Mouse (Mus musculus) forebrain, embryonic 16.5 days (tissue): ENCODE results near the gene Smyd4. TPM values are rescaled to one million over a fixed set of nuclear protein-coding genes. Genes with fewer than 3 reads are reported as not detected.
A peak's percentile ranks its signal among the peaks of the same experiment; 100 is the strongest.
"Not testable (repeated sequence)": the region's sequence is repeated elsewhere in the genome, so short reads cannot be mapped to it uniquely, and the experiment has no call there.

Experiments
- ATAC-seq: fragments of 200-750 bp; cut with Nextera tagmentation; 2 replicates; pipeline ENCODE4 v1.8.0; 2017; ENCODE audit warnings: mild to moderate bottlenecking, moderate library complexity
- H3K27ac ChIP-seq: fragments of 300-500 bp; sonication (generic); 2 replicates; pipeline ENCODE4 v1.5.1; 2014; ENCODE audit warnings: low read length, control low read depth
- H3K27me3 ChIP-seq: fragments of 300-500 bp; sonication (generic); replicated peaks from 2 replicates; pipeline ENCODE4 v1.6.1; 2014; ENCODE audit warnings: low read length; ENCODE audit not compliant: control insufficient read depth, insufficient read depth
- H3K36me3 ChIP-seq: fragments of 300-500 bp; sonication (generic); 2 replicates; pipeline ENCODE4 v1.6.1; 2014; ENCODE audit not compliant: control insufficient read depth, insufficient read depth
- H3K4me1 ChIP-seq: fragments of 300-500 bp; sonication (generic); replicated peaks from 2 replicates; pipeline ENCODE4 v1.6.1; 2014; ENCODE audit warnings: low read length; ENCODE audit not compliant: control insufficient read depth, insufficient read depth
- H3K4me2 ChIP-seq: fragments of 300-500 bp; sonication (generic); 2 replicates; pipeline ENCODE4 v1.6.1; 2014; ENCODE audit warnings: mild to moderate bottlenecking, low read length, control low read depth
- H3K4me3 ChIP-seq: fragments of 300-500 bp; sonication (generic); replicated peaks from 2 replicates; pipeline ENCODE4 v1.5.1; 2014; ENCODE audit warnings: mild to moderate bottlenecking, low read length, control low read depth
- H3K9ac ChIP-seq: fragments of 300-500 bp; sonication (generic); replicated peaks from 2 replicates; pipeline ENCODE4 v1.6.1; 2014; ENCODE audit warnings: low read depth, low read length, control low read depth
- H3K9me3 ChIP-seq: fragments of 300-500 bp; sonication (generic); 2 replicates; pipeline ENCODE4 v1.6.1; 2016; ENCODE audit warnings: low read length; ENCODE audit not compliant: control insufficient read depth
- WGBS: fragments of 180-500 bp; shearing (Covaris S2); extraction: QIAGEN DNeasy Blood & Tissue Kit; methylation state at CpG from one replicate; pipeline ENCODE4 v1.1.7; 2014; 5-methylcytosine and 5-hydroxymethylcytosine counted together
- polyA plus RNA-seq: library from polyadenylated mRNA; unstranded; fragments of >200 nt; fragmentation: Nextera tagmentation; extraction: Ambion mirVana; gene quantifications from 2 replicates; pipeline ENCODE4 v1.2.1, GENCODE M21; 2015

Gene Smyd4
- polyA plus RNA-seq, 1 experiment from 2014 or later: 19.0 TPM

DNA sequence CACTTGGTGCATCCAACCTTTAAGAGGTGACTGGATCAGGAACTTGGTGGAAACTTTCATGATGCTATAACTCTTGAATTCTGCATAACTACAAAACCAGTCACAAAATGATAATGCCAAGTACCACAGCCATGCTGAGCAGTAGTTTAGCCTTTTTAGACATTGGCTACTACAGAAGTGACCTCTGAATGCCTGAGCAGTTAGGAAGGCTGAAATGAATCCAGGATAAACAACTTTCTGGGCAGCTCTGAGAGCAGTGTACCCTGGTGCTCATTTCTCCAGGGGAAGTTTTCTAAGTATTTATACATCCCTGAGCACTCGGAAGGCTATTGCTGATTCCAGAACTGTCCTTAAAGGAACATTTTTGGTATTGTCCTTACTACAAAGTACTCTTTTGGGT is 7.2 kb downstream of the Smyd4 start:
- Histone ChIP-seq H3K4me2 (no peak overlapping the region), H3K9ac (no peak overlapping the region), H3K27ac (no peak overlapping the region), H3K4me3 (no peak overlapping the region), H3K27me3 (no peaks in the 10 kb centered on the region), H3K36me3 (no peaks in the 10 kb centered on the region), H3K4me1 (no peaks in the 10 kb centered on the region), H3K9me3 (no peaks in the 10 kb centered on the region)
- WGBS: 95% methylated on average over 1 of the region's 1 CpGs
- ATAC-seq: no peak

DNA sequence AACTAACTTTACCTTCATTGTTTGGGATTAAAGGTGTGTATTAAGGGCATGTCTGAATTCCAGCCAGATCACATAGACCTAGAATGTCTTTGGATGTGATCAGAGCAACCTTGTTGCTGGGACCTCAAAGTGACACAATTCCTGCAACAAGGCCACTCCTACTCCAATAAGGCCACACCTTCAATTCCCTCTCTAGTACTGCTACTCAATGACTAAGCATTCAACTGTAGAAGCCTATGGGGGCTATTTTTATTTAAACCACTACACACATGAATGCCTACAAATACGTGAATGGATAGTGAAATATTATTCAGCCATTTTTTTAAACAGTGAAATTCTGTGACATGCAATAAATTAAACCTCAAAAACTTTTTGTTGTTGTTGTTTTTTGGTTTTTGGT is 28.9 kb downstream of the Smyd4 start:
- H3K36me3 ChIP-seq: no peaks in the 10 kb centered on the region
- no peak overlapping the region for H3K9ac ChIP-seq
- H3K4me2 ChIP-seq: no peak overlapping the region
- no peak overlapping the region for H3K27ac ChIP-seq
- no peak for ATAC-seq
- no peaks in the 10 kb centered on the region for H3K27me3 ChIP-seq
- H3K4me1 ChIP-seq: no peaks in the 10 kb centered on the region
- no peaks in the 10 kb centered on the region for H3K9me3 ChIP-seq
- H3K4me3 ChIP-seq: no peak overlapping the region
- WGBS: 85% methylated on average over 1 of the region's 1 CpGs

DNA sequence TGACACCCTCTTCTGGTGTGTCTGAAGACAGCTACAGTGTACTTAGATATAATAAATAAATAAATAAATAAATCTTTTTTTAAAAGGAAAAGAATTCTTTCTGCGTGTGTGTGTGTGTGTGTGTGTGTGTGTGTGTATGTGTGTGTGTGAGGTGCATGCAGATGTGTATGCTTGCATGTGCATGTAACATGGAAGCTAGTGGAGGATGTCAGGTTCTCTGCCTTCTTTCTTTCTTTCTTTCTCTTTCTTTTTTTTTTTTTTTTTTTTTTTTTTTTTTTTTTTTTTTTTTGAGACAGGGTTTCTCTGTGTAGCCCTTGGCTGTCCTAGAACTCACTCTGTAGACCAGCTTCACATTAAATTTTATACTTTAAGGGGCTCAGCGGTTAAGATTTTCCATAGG is 30.6 kb downstream of the Smyd4 start:
- not testable (repeated sequence) for ATAC-seq, H3K9me3 ChIP-seq, H3K4me3 ChIP-seq, H3K27ac ChIP-seq, H3K4me2 ChIP-seq, H3K4me1 ChIP-seq, H3K36me3 ChIP-seq, H3K27me3 ChIP-seq, H3K9ac ChIP-seq
- 93% methylated on average over 2 of the region's 2 CpGs for WGBS

DNA sequence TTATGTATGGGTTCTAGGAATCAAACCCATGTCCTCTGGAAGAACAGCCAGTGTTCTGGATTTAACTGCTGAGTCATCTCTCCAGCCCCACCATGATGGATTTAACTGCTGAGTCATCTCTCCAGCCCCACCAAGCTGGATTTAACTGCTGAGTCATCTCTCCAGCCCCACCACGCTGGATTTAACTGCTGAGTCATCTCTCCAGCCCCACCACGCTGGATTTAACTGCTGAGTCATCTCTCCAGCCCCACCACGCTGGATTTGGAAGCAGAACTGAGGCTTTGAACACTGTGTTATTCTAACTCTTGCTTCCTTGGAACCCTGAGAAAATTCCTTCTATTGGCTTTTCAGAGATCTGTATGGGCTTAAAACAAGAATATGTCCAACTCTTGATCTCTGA is 35.3 kb downstream of the Smyd4 start:
- not testable (repeated sequence) for H3K27me3 ChIP-seq

DNA sequence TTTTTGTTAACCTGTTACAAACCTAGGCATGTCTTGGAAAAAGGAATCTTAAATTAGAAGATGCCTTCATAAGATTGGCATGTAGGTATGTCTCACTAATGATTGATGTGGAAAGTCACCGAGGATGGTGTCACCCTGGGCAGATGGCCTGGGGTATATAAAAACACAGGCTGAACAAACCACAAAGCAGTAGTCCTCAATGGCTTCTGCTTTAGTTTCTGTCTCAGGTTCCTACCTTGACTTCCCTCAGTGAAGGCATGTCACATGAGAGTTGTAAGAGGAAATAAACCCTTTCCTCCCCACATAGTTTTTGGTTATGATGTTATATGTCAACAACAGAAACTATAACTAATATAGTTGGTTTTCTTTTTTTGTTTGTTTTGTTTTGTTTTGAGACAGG is 47.4 kb downstream of the Smyd4 start:
- Histone ChIP-seq H3K27me3 (no peaks in the 10 kb centered on the region), H3K9ac (no peak overlapping the region), H3K4me1 (peaks cover 2% of the 10 kb centered on the region), H3K4me2 (no peak overlapping the region), H3K9me3 (no peaks in the 10 kb centered on the region), H3K4me3 (no peak overlapping the region), H3K36me3 (no peaks in the 10 kb centered on the region), H3K27ac (no peak overlapping the region)
- WGBS: 88% methylated on average over 1 of the region's 1 CpGs
- ATAC-seq: no peak

More for the DNA sequence above, 35.3 kb downstream of the Smyd4 start:
- not testable (repeated sequence) for H3K36me3 ChIP-seq, H3K4me3 ChIP-seq, H3K4me1 ChIP-seq, ATAC-seq, H3K4me2 ChIP-seq, H3K27ac ChIP-seq, H3K9me3 ChIP-seq, H3K9ac ChIP-seq
- WGBS: 66% methylated on average over 3 of the region's 3 CpGs

DNA sequence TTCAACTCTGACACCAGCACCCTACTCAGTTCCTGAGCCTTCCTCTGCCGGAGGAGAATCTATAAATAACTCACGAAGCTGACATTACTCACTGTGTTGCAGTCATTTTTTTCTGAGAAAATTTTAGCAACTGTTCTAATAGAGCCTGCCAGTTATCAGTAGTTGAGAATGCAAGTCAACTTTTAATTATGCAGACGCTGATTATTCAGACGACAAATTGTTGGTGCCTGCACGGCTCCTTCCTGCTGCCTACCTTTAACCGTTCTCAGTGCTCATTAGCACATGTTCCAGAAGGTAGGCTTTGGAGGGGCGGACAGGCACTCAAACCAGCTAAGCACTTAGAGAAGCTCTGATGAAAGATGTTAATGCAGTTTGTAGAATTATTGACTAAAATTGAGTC is 49.2 kb downstream of the Smyd4 start:
- H3K4me1 ChIP-seq: peaks cover 2% of the 10 kb centered on the region
- no peaks in the 10 kb centered on the region for H3K9me3 ChIP-seq
- peak overlapping the region; percentile 57 for H3K27ac ChIP-seq
- no peaks in the 10 kb centered on the region for H3K27me3 ChIP-seq
- no peak overlapping the region for H3K4me3 ChIP-seq
- WGBS: 48% methylated on average over 7 of the region's 7 CpGs
- H3K36me3 ChIP-seq: no peaks in the 10 kb centered on the region
- H3K9ac ChIP-seq: no peak overlapping the region
- H3K4me2 ChIP-seq: no peak overlapping the region
- peak; percentile 66 for ATAC-seq

DNA sequence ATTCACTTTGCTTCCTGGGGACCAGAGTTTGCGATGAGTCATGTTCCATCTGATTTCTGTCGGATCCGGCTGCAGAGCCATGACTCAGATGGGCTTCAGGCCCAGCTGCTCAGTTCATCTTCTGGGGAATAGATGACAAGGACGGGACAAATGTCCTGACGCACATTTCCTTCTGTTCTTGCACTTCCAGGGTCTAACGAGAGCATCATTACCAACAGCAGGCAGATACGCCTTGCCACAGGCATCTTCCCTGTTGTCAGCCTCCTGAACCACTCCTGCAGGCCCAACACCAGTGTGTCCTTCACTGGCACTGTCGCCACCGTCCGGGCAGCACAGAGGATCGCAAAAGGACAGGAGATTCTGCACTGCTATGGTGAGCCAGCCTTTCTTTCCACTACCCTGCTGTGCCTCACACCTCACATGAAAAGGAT is 51.2 kb downstream of the Smyd4 start:
- Histone ChIP-seq H3K4me2 (no peak overlapping the region), H3K9me3 (no peaks in the 10 kb centered on the region), H3K4me3 (no peak overlapping the region), H3K4me1 (peaks cover 2% of the 10 kb centered on the region), H3K9ac (no peak overlapping the region), H3K36me3 (no peaks in the 10 kb centered on the region), H3K27ac (no peak overlapping the region; the same call in 1 of the 2 replicates), H3K27me3 (no peaks in the 10 kb centered on the region)
- 86% methylated on average over 11 of the region's 11 CpGs for WGBS
- no peak for ATAC-seq

DNA sequence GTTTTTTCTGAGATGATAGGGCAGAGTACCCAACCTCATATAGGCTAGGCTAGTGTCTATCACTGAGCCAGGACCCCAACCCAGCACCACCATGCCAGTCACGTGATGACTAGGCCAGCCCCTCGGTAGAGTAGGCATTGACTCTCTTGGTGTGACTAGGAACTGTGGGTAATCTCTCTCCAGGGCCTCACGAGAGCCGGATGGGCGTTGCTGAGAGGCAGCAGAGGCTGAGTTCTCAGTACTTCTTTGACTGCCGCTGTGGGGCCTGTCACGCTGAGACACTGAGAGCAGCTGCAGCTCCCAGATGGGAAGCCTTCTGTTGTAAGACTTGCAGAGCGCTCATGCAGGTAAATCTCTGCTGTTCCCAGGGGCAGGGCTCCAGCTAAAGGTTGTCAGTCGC is 51.9 kb downstream of the Smyd4 start:
- Histone ChIP-seq H3K9me3 (no peaks in the 10 kb centered on the region), H3K27me3 (no peaks in the 10 kb centered on the region), H3K4me2 (no peak overlapping the region), H3K36me3 (no peaks in the 10 kb centered on the region), H3K4me1 (peaks cover 2% of the 10 kb centered on the region), H3K27ac (no peak overlapping the region; the same call in 1 of the 2 replicates), H3K9ac (no peak overlapping the region), H3K4me3 (no peak overlapping the region)
- ATAC-seq: no peak
- WGBS: 61% methylated on average over 9 of the region's 9 CpGs

DNA sequence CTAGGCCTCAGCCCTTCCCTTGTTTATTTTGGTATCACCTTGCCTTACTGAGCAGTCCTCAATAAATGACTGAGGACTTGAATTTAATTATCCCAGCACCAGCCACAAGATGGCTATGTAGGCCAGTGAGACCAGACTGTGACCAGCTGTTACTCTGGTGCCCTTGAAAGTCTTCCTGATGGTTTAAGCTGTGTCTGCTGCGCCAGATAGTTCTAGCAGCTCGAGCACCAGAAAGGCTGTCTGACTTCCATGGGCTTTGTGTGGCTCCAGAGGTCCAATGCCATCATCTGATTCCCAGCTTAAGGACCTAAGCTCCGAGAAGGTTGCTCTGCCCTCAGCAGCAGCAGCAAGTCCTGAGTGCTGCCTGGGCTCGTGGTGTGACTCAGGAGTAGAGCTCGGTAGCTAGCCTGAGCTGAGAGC is 54.0 kb downstream of the Smyd4 start:
- Histone ChIP-seq H3K27me3 (no peaks in the 10 kb centered on the region), H3K4me3 (no peak overlapping the region), H3K36me3 (no peaks in the 10 kb centered on the region), H3K4me1 (peaks cover 2% of the 10 kb centered on the region), H3K9me3 (no peaks in the 10 kb centered on the region), H3K9ac (no peak overlapping the region), H3K27ac (no peak overlapping the region), H3K4me2 (no peak overlapping the region)
- ATAC-seq: peak; percentile 69; the same call in 1 of the 2 replicates
- WGBS: 57% methylated on average over 5 of the region's 5 CpGs
